Mouse (Mus musculus): ENCODE results near the gene Smndc1. TPM values are rescaled to one million over a fixed set of nuclear protein-coding genes. Genes with fewer than 3 reads are reported as not detected.

The Smndc1 gene
- polyA plus RNA-seq, 1 experiment: 30.8 TPM

DNA sequence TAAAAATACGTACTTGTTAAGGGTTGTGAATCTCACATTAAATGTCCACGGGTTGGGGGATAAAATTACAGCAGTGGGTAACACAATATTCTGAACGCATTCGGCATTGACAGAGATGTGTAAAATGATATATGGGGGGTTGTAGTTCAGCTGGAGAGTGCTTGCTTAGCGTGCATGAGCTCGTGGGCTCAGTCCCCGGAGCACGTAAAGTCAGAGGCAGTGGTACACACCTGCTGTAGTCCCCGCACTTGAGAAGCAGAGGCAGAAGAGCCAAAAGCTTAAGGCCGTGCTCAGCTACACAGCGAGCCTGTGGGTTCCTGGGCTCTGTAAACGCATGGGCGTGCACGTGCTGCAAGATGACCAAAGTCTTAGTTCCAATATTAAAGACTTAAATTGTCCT, 44.6 kb downstream of the Smndc1 start:
- Histone ChIP-seq H3K4me3 (no peak overlapping the region), H3ac (ENCODE audit: control insufficient read depth, insufficient read length) (no peak overlapping the region), H3K27me3 (ENCODE audit: control insufficient read depth, insufficient read depth, insufficient read length) (no peaks in the 10 kb centered on the region), H3K79me2 (ENCODE audit: control insufficient read depth, insufficient read depth) (no peaks in the 10 kb centered on the region), H3K36me3 (ENCODE audit: control insufficient read depth, insufficient read depth) (no peaks in the 10 kb centered on the region), H3K4me2 (ENCODE audit: low read depth) (no peak overlapping the region)
- no peak for TF ChIP-seq E2F4 (IDR thresholded peaks at IDR 0.05; ENCODE audit: insufficient read depth)
- TF ChIP-seq SRF (IDR thresholded peaks at IDR 0.05; ENCODE audit: control insufficient read depth, insufficient read length, low read depth): no peak
- no peak for TF ChIP-seq USF1 (IDR thresholded peaks at IDR 0.05; ENCODE audit: low read depth)
- no peak for TF ChIP-seq TCF3 (IDR thresholded peaks at IDR 0.05; ENCODE audit: insufficient read length, low read depth)
- TF ChIP-seq POLR2AphosphoS2 (IDR thresholded peaks at IDR 0.05; ENCODE audit: insufficient read length, low read depth): no peak
- no peak for TF ChIP-seq REST (IDR thresholded peaks at IDR 0.05; ENCODE audit: insufficient read depth, insufficient read length)
- TF ChIP-seq CEBPB (IDR thresholded peaks at IDR 0.05; ENCODE audit: insufficient read depth, poor library complexity, severe bottlenecking): no peak
- TF ChIP-seq POLR2A (IDR thresholded peaks at IDR 0.05; ENCODE audit: insufficient read length, low read depth): no peak
- no peak for TF ChIP-seq MYOD1 (IDR thresholded peaks at IDR 0.05; ENCODE audit: control insufficient read depth in 1 of 3, insufficient read length in 2 of 3, low read depth in 2 of 3)
- no peak for TF ChIP-seq TCF12 (IDR thresholded peaks at IDR 0.05; ENCODE audit: insufficient read depth, poor library complexity, severe bottlenecking)
- TF ChIP-seq MAX (IDR thresholded peaks at IDR 0.05; ENCODE audit: low read depth): no peak
- TF ChIP-seq MYOG (IDR thresholded peaks at IDR 0.05; ENCODE audit: control insufficient read depth in 1 of 3, insufficient read depth in 1 of 3, insufficient read length in 2 of 3, low read depth in 2 of 3): no peak

DNA sequence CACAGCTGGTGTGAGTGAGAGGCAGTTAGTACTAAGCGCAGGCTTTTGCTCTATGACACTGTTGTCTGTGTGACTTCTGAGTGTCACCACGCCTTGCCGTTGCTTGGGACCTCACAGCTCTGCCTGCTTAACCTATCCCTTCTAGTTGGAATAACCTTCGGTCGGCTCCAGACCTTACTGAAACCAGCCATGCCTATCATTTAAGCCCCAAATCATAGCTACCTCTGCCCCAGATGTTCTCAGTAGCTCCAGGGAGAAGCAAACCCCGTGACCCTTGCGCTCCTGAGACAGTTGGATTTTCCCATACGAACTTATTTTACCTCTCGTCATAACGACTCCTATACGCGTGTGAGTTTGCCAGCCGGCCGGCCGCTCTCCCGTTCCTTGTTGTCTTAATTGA, 46.3 kb downstream of the Smndc1 start:
- no peak overlapping the region for H3K4me3 ChIP-seq
- H3ac ChIP-seq (ENCODE audit: control insufficient read depth, insufficient read length): no peak overlapping the region
- H3K27me3 ChIP-seq (ENCODE audit: control insufficient read depth, insufficient read depth, insufficient read length): no peaks in the 10 kb centered on the region
- no peaks in the 10 kb centered on the region for H3K79me2 ChIP-seq (ENCODE audit: control insufficient read depth, insufficient read depth)
- H3K36me3 ChIP-seq (ENCODE audit: control insufficient read depth, insufficient read depth): no peaks in the 10 kb centered on the region
- no peak overlapping the region for H3K4me2 ChIP-seq (ENCODE audit: low read depth)
- TF ChIP-seq MYOD1 (IDR thresholded peaks at IDR 0.05; ENCODE audit: control insufficient read depth in 1 of 3, insufficient read length in 2 of 3, low read depth in 2 of 3) (no peak), POLR2A (IDR thresholded peaks at IDR 0.05; ENCODE audit: insufficient read length, low read depth) (no peak), TCF3 (IDR thresholded peaks at IDR 0.05; ENCODE audit: insufficient read length, low read depth) (no peak), SRF (IDR thresholded peaks at IDR 0.05; ENCODE audit: control insufficient read depth, insufficient read length, low read depth) (no peak), TCF12 (IDR thresholded peaks at IDR 0.05; ENCODE audit: insufficient read depth, poor library complexity, severe bottlenecking) (no peak), E2F4 (IDR thresholded peaks at IDR 0.05; ENCODE audit: insufficient read depth) (no peak), CEBPB (IDR thresholded peaks at IDR 0.05; ENCODE audit: insufficient read depth, poor library complexity, severe bottlenecking) (no peak), POLR2AphosphoS2 (IDR thresholded peaks at IDR 0.05; ENCODE audit: insufficient read length, low read depth) (no peak), MAX (IDR thresholded peaks at IDR 0.05; ENCODE audit: low read depth) (no peak), REST (IDR thresholded peaks at IDR 0.05; ENCODE audit: insufficient read depth, insufficient read length) (no peak), USF1 (IDR thresholded peaks at IDR 0.05; ENCODE audit: low read depth) (no peak), MYOG (IDR thresholded peaks at IDR 0.05; ENCODE audit: control insufficient read depth in 1 of 3, insufficient read depth in 1 of 3, insufficient read length in 2 of 3, low read depth in 2 of 3) (no peak)

- H3K4me2 ChIP-seq (ENCODE audit: low read depth): no peak overlapping the region
- no peaks in the 10 kb centered on the region for H3K27me3 ChIP-seq (ENCODE audit: control insufficient read depth, insufficient read depth, insufficient read length)
- H3K36me3 ChIP-seq (ENCODE audit: control insufficient read depth, insufficient read depth): no peaks in the 10 kb centered on the region
- TF ChIP-seq POLR2AphosphoS2 (IDR thresholded peaks at IDR 0.05; ENCODE audit: insufficient read length, low read depth) (no peak), MYOD1 (IDR thresholded peaks at IDR 0.05; ENCODE audit: control insufficient read depth in 1 of 3, insufficient read length in 2 of 3, low read depth in 2 of 3) (no peak), E2F4 (IDR thresholded peaks at IDR 0.05; ENCODE audit: insufficient read depth) (no peak), TCF12 (IDR thresholded peaks at IDR 0.05; ENCODE audit: insufficient read depth, poor library complexity, severe bottlenecking) (no peak), POLR2A (IDR thresholded peaks at IDR 0.05; ENCODE audit: insufficient read length, low read depth) (no peak), REST (IDR thresholded peaks at IDR 0.05; ENCODE audit: insufficient read depth, insufficient read length) (no peak), MAX (IDR thresholded peaks at IDR 0.05; ENCODE audit: low read depth) (no peak), MYOG (IDR thresholded peaks at IDR 0.05; ENCODE audit: control insufficient read depth in 1 of 3, insufficient read depth in 1 of 3, insufficient read length in 2 of 3, low read depth in 2 of 3) (no peak), USF1 (IDR thresholded peaks at IDR 0.05; ENCODE audit: low read depth) (no peak), SRF (IDR thresholded peaks at IDR 0.05; ENCODE audit: control insufficient read depth, insufficient read length, low read depth) (no peak), TCF3 (IDR thresholded peaks at IDR 0.05; ENCODE audit: insufficient read length, low read depth) (no peak), CEBPB (IDR thresholded peaks at IDR 0.05; ENCODE audit: insufficient read depth, poor library complexity, severe bottlenecking) (no peak)
- no peak overlapping the region for H3K4me3 ChIP-seq
- no peak overlapping the region for H3ac ChIP-seq (ENCODE audit: control insufficient read depth, insufficient read length)
- no peaks in the 10 kb centered on the region for H3K79me2 ChIP-seq (ENCODE audit: control insufficient read depth, insufficient read depth)
Observed at GRCm38 (mm10) chr19:53343174-53343881, 47.0 kb downstream of the Smndc1 start.

GRCm38 (mm10) chr19:53340423-53340822, 50.0 kb downstream of the Smndc1 start:
- TF ChIP-seq USF1 (IDR thresholded peaks at IDR 0.05; ENCODE audit: low read depth) (peak; percentile 51), CEBPB (IDR thresholded peaks at IDR 0.05; ENCODE audit: insufficient read depth, poor library complexity, severe bottlenecking) (no peak)
- Histone ChIP-seq H3K36me3 (ENCODE audit: control insufficient read depth, insufficient read depth) (no peaks in the 10 kb centered on the region), H3ac (ENCODE audit: control insufficient read depth, insufficient read length) (no peak overlapping the region), H3K79me2 (ENCODE audit: control insufficient read depth, insufficient read depth) (no peaks in the 10 kb centered on the region), H3K4me3 (no peak overlapping the region), H3K4me2 (ENCODE audit: low read depth) (no peak overlapping the region), H3K27me3 (ENCODE audit: control insufficient read depth, insufficient read depth, insufficient read length) (no peaks in the 10 kb centered on the region)

Measured in myocyte (in vitro differentiated cells).